Mouse (Mus musculus): Measurements from ENCODE around the gene Coil.

- TF ChIP-seq CTCF (IDR thresholded peaks at IDR 0.05; ENCODE audit: extremely low read depth, insufficient read depth, low read length): no peak
- no peak for TF ChIP-seq POLR2A (IDR thresholded peaks at IDR 0.05; ENCODE audit: extremely low read depth, insufficient read depth, low read length)
Observed at GRCm38 (mm10) chr11:88988956-88989355, 18.9 kb downstream of the Coil start.

Data from cortical plate, adult 2 months (tissue).